Mouse (Mus musculus) hindbrain, embryonic 13.5 days (tissue): ENCODE data around the gene B430306N03Rik. TPM values are rescaled to one million over a fixed set of nuclear protein-coding genes. Genes with fewer than 3 reads are reported as not detected.

Source experiments
- ATAC-seq: fragments of 200-750 bp; cut with Nextera tagmentation; 2 replicates; pipeline ENCODE4 v1.8.0; 2017; ENCODE audit warnings: moderate TSS enrichment; ENCODE audit not compliant: low FRiP score
- H3K27ac ChIP-seq: fragments of 300-500 bp; sonication (generic); 2 replicates; pipeline ENCODE4 v1.5.1; 2015; ENCODE audit warnings: inconsistent platforms, mild to moderate bottlenecking, moderate library complexity
- H3K27me3 ChIP-seq: fragments of 300-500 bp; sonication (generic); 2 replicates; pipeline ENCODE4 v1.6.1; 2015; ENCODE audit warnings: mild to moderate bottlenecking, inconsistent platforms
- H3K36me3 ChIP-seq: fragments of 300-500 bp; sonication (generic); 2 replicates; pipeline ENCODE4 v1.6.1; 2015; ENCODE audit warnings: mild to moderate bottlenecking, inconsistent platforms
- H3K4me1 ChIP-seq: fragments of 300-500 bp; sonication (generic); replicated peaks from 2 replicates; pipeline ENCODE4 v1.6.1; 2015; ENCODE audit warnings: inconsistent platforms
- H3K4me2 ChIP-seq: fragments of 300-500 bp; sonication (generic); 2 replicates; pipeline ENCODE4 v1.6.1; 2015; ENCODE audit warnings: inconsistent platforms, mild to moderate bottlenecking, moderate library complexity
- H3K4me3 ChIP-seq: fragments of 300-500 bp; sonication (generic); 2 replicates; pipeline ENCODE4 v1.5.1; 2015; ENCODE audit warnings: mild to moderate bottlenecking, inconsistent platforms
- H3K9ac ChIP-seq: fragments of 300-500 bp; sonication (generic); 2 replicates; pipeline ENCODE4 v1.6.1; 2015; ENCODE audit warnings: mild to moderate bottlenecking, inconsistent platforms
- H3K9me3 ChIP-seq: fragments of 300-500 bp; sonication (generic); 2 replicates; pipeline ENCODE4 v1.6.1; 2016; ENCODE audit warnings: inconsistent platforms
- WGBS: fragments of 180-500 bp; shearing (Covaris S2); methylation state at CpG from one replicate; pipeline ENCODE4 v1.1.7; 2015; 5-methylcytosine and 5-hydroxymethylcytosine counted together
- polyA plus RNA-seq: library from polyadenylated mRNA; unstranded; fragments of >200 nt; fragmentation: Nextera tagmentation; extraction: Ambion mirVana; gene quantifications from 2 replicates; pipeline ENCODE4 v1.2.1, GENCODE M21; 2015

The B430306N03Rik gene
- polyA plus RNA-seq, 1 experiment from 2014 or later, result 0.14 TPM

DNA sequence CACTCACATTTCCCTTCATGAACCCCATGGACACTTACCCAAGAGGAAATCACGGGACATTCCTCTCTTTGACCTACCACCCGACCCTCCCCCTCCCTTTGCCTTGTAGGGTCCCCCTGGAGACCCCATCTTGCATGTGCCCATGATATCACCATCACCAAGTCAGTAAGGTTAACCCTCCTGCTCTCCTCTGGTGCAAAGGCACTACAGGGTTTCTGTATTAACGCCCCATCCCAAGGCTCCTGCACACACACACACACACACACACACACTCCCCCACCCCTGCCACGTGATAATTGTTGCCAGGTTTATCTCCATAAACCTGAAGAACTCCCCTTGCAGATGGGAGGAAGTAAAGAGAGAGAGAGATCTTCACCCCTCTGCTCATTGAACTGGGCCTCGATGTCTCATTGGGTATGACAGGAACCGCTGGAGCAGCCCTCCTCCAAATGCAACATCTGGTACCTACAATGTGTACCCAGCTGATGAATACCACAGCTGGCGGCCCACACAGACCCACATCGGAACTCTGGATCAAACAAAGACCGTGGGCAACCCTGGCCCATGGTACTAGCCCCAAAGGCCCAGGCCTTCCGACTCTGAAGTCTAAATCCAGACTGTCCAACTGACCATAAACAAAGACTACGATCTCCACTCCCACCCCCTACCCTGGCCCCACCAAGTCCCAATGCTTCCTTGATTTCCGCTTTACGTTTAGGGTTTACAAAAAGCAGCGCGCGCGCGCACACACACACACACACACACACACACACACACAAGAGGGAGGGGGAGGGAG is 34.8 kb upstream of the B430306N03Rik start:
- Histone ChIP-seq H3K9me3 (no peaks in the 10 kb centered on the region), H3K9ac (peak overlapping the region; percentile 46), H3K27ac (no peak overlapping the region), H3K4me3 (peak overlapping the region; percentile 27), H3K4me2 (peak overlapping the region; percentile 51), H3K4me1 (peaks cover 12% of the 10 kb centered on the region), H3K36me3 (no peaks in the 10 kb centered on the region), H3K27me3 (no peaks in the 10 kb centered on the region)
- ATAC-seq, result peak; percentile 36; the same call in 1 of the 2 replicates
- 16% methylated on average over 18 of the region's 18 CpGs for WGBS

- Histone ChIP-seq H3K4me1 (peaks cover 12% of the 10 kb centered on the region), H3K4me2 (peak overlapping the region; percentile 51), H3K36me3 (no peaks in the 10 kb centered on the region), H3K27me3 (no peaks in the 10 kb centered on the region), H3K27ac (no peak overlapping the region), H3K9me3 (no peaks in the 10 kb centered on the region), H3K4me3 (peak overlapping the region; percentile 27), H3K9ac (peak overlapping the region; percentile 46)
- 7% methylated on average over 3 of the region's 3 CpGs for WGBS
- ATAC-seq, result no peak
Measured at GRCm38 (mm10) chr17:48281739-48282085, 34.2 kb upstream of the B430306N03Rik start.

DNA sequence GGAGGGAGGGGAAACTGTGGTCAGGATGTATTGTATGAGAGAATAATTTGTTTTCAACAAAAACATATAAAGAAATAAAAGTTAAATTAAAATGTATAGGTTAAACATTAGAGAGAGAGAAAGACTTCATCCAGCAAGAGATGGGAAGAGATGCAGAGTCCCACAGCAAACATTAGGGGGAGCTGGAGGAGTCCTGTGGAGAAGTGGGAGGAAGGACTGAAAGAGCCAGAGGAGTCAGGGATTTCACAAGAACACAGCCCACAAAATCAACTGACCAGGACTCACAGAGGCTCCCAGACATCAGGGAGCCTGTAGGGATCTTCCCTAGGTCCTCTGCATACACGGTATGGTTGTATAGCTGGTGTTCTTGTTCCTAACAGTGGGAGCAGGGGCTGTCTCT is 29.2 kb upstream of the B430306N03Rik start:
- no peaks in the 10 kb centered on the region for H3K27me3 ChIP-seq
- no peak overlapping the region for H3K4me3 ChIP-seq
- WGBS, result 48% methylated on average over 1 of the region's 1 CpGs
- H3K9ac ChIP-seq, result no peak overlapping the region
- no peak overlapping the region for H3K4me2 ChIP-seq
- no peak for ATAC-seq
- H3K9me3 ChIP-seq, result 0 out of 2 replicates have a peak, but pooled peaks cover 4% of the 10 kb centered on the region
- H3K27ac ChIP-seq, result no peak overlapping the region
- H3K4me1 ChIP-seq, result 0 out of 2 replicates have a peak, but pooled peaks cover under 1% of the 10 kb centered on the region
- no peaks in the 10 kb centered on the region for H3K36me3 ChIP-seq

- no peaks in the 10 kb centered on the region for H3K27me3 ChIP-seq
- H3K36me3 ChIP-seq, result no peaks in the 10 kb centered on the region
- no peak overlapping the region for H3K4me3 ChIP-seq
- no peak overlapping the region for H3K9ac ChIP-seq
- H3K4me1 ChIP-seq, result no peaks in the 10 kb centered on the region
- H3K27ac ChIP-seq, result no peak overlapping the region
- 0 out of 2 replicates have a peak, but pooled peaks cover 4% of the 10 kb centered on the region for H3K9me3 ChIP-seq
- 58% methylated on average over 2 of the region's 2 CpGs for whole genome bisulfite sequencing
- no peak for ATAC-seq
- no peak overlapping the region for H3K4me2 ChIP-seq
Measured at GRCm38 (mm10) chr17:48287276-48287675, 28.7 kb upstream of the B430306N03Rik start.

DNA sequence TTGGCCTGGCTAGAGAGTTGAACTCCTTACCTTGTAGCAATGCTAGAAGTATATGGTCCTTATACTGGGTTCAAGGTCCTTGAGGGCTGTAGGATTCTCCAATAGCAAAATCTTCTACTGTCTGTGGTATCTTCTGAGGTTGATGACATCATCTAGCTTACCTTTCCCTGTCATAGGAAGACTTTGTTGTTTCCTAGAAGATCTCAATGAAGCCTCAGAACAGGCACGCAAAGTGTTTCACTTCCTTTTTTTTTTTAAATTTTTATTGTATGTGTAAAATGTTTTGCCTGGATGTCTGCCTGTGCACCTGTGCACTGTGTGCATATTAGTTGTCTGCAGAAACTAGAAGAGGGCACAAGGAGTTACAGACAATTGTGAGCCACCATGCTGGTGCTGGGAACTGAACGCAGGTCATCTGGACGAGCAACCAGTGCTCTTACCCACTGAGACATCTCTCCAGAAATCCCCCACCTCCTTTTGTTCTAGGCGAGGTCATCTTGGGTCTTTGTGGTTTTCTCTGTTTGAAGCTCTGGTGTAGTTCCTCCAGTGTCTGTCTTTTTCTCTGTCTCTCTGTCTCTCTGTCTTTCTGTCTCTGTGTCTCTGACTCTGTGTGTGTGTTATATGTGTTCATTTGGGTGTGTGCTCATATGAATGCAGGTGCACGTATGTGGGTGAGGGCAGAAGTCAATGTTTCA is 22.3 kb upstream of the B430306N03Rik start:
- ATAC-seq, result no peak
- Histone ChIP-seq H3K9me3 (0 out of 2 replicates have a peak, but pooled peaks cover 1% of the 10 kb centered on the region), H3K36me3 (no peaks in the 10 kb centered on the region), H3K4me1 (no peaks in the 10 kb centered on the region), H3K27ac (no peak overlapping the region), H3K9ac (no peak overlapping the region), H3K4me3 (no peak overlapping the region), H3K27me3 (no peaks in the 10 kb centered on the region), H3K4me2 (no peak overlapping the region)
- WGBS, result 85% methylated on average over 5 of the region's 5 CpGs

GRCm38 (mm10) chr17:48299203-48299602 is 16.7 kb upstream of the B430306N03Rik start, which contains the start of gene Treml2:
Gene Treml2, plus strand, starts transcription at chr17:48299498.
- Histone ChIP-seq H3K36me3 (no peaks in the 10 kb centered on the region), H3K9me3 (no peaks in the 10 kb centered on the region), H3K4me2 (no peak within 1 kb of the TSS), H3K4me3 (no peak within 1 kb of the TSS), H3K27ac (no peak within 1 kb of the TSS), H3K27me3 (no peaks in the 10 kb centered on the region), H3K9ac (no peak within 1 kb of the TSS), H3K4me1 (no peaks in the 10 kb centered on the region)
- 36% methylated on average over 3 of the region's 4 CpGs for WGBS
- no peak for ATAC-seq

GRCm38 (mm10) chr17:48299756-48300155 is 16.2 kb upstream of the B430306N03Rik start:
- H3K4me1 ChIP-seq, result no peaks in the 10 kb centered on the region
- ATAC-seq, result no peak
- 56% methylated on average over 7 of the region's 7 CpGs for WGBS
- H3K9ac ChIP-seq, result no peak overlapping the region
- no peak overlapping the region for H3K4me2 ChIP-seq
- H3K36me3 ChIP-seq, result no peaks in the 10 kb centered on the region
- H3K27me3 ChIP-seq, result no peaks in the 10 kb centered on the region
- no peaks in the 10 kb centered on the region for H3K9me3 ChIP-seq
- no peak overlapping the region for H3K27ac ChIP-seq
- H3K4me3 ChIP-seq, result no peak overlapping the region

DNA sequence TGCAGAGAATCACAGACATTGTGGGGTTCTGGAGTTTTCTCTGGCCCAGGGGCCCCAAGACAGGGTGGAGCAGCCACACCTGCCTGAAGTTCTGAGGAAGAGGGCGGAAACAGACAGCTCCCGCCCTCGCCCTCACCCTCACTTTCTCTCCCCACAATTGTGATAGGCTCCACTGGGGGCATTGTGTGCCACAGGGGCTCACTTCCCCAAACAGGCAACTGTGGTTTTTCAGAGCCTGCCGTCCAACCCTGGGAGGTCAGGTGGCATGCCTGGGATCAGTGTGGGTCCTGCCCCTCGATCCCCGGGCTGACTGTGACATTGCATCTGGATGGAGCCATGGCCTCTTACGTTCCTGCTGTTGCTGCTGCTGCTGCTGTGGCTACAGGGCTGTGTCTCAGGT is 15.7 kb upstream of the B430306N03Rik start:
- H3K4me3 ChIP-seq, result no peak overlapping the region
- H3K4me2 ChIP-seq, result no peak overlapping the region
- WGBS, result 69% methylated on average over 7 of the region's 7 CpGs
- H3K9ac ChIP-seq, result no peak overlapping the region
- H3K27ac ChIP-seq, result no peak overlapping the region
- no peaks in the 10 kb centered on the region for H3K9me3 ChIP-seq
- no peaks in the 10 kb centered on the region for H3K36me3 ChIP-seq
- no peaks in the 10 kb centered on the region for H3K27me3 ChIP-seq
- no peaks in the 10 kb centered on the region for H3K4me1 ChIP-seq
- ATAC-seq, result no peak

GRCm38 (mm10) chr17:48300861-48301260 is 15.1 kb upstream of the B430306N03Rik start:
- no peaks in the 10 kb centered on the region for H3K36me3 ChIP-seq
- 83% methylated on average over 9 of the region's 9 CpGs for WGBS

DNA sequence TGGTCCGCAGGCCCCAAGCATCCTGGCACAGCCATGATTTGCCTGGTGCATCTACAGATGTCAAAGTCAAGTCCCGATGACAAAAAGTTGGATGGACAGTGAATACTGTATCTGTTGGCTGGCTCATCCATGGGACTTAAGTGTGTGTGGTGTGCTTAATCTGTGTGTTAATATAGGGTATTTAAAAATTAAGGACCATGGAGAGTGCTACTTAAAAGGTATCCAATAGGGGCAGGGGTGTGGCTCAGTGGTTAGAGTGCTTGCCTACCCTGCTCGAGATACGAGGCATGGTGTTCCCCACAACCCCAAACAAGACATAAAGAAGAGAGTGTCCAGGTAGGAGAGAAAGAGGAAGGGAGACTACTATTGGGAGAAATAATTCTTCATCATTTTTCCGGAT is 14.1 kb upstream of the B430306N03Rik start:
- WGBS, result 85% methylated on average over 5 of the region's 5 CpGs
- no peak overlapping the region for H3K27ac ChIP-seq
- no peak overlapping the region for H3K4me2 ChIP-seq
- no peaks in the 10 kb centered on the region for H3K36me3 ChIP-seq
- H3K4me1 ChIP-seq, result no peaks in the 10 kb centered on the region
- H3K9ac ChIP-seq, result no peak overlapping the region
- ATAC-seq, result no peak
- H3K27me3 ChIP-seq, result no peaks in the 10 kb centered on the region
- no peak overlapping the region for H3K4me3 ChIP-seq
- H3K9me3 ChIP-seq, result no peaks in the 10 kb centered on the region

More at GRCm38 (mm10) chr17:48300861-48301260, 15.1 kb upstream of the B430306N03Rik start:
- H3K4me3 ChIP-seq, result no peak overlapping the region
- H3K4me1 ChIP-seq, result no peaks in the 10 kb centered on the region
- no peak for ATAC-seq
- no peaks in the 10 kb centered on the region for H3K9me3 ChIP-seq
- H3K27me3 ChIP-seq, result no peaks in the 10 kb centered on the region
- no peak overlapping the region for H3K27ac ChIP-seq
- H3K9ac ChIP-seq, result no peak overlapping the region
- no peak overlapping the region for H3K4me2 ChIP-seq

DNA sequence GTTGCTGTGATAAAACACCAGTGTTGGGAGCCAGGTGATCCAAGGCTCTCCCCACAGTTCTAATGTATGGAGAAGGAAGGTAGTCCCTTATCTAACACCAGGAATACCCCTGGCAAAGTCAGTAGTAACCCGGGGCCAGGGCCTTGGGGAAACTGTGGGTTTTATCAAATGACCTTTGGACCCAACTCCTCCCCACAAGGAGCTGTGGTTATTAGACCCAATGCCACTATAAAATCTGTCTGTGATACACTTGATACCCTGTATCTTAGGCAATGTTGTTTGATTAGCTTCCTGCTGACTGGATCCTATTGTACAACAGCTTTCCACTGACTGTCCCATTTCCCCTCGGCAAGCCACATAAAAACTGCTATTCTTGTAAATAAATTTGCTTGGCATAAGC is 3.8 kb upstream of the B430306N03Rik start:
- no peak overlapping the region for H3K4me2 ChIP-seq
- H3K4me1 ChIP-seq, result no peaks in the 10 kb centered on the region
- H3K27ac ChIP-seq, result no peak overlapping the region
- no peaks in the 10 kb centered on the region for H3K27me3 ChIP-seq
- WGBS, result 87% methylated on average over 2 of the region's 2 CpGs
- H3K4me3 ChIP-seq, result no peak overlapping the region
- H3K9me3 ChIP-seq, result no peaks in the 10 kb centered on the region
- H3K9ac ChIP-seq, result no peak overlapping the region
- no peaks in the 10 kb centered on the region for H3K36me3 ChIP-seq
- ATAC-seq, result no peak

GRCm38 (mm10) chr17:48318686-48319085 is 2.7 kb downstream of the B430306N03Rik start:
- H3K4me2 ChIP-seq, result no peak overlapping the region
- no peaks in the 10 kb centered on the region for H3K36me3 ChIP-seq
- no peak for ATAC-seq
- H3K9me3 ChIP-seq, result no peaks in the 10 kb centered on the region
- no peaks in the 10 kb centered on the region for H3K4me1 ChIP-seq
- H3K4me3 ChIP-seq, result no peak overlapping the region
- WGBS, result 100% methylated on average over 1 of the region's 1 CpGs
- H3K27ac ChIP-seq, result no peak overlapping the region
- no peak overlapping the region for H3K9ac ChIP-seq
- no peaks in the 10 kb centered on the region for H3K27me3 ChIP-seq
